Mouse (Mus musculus) thymus, adult 18-20 months (tissue): ENCODE data around the gene Gps2.

Experiments
- DNase-seq, 2 experiments: peaks; one replicate each; pipeline ENCODE4 v3.0.0; 2022; ENCODE audit warnings: mixed read lengths in 2 of 2

Gene Gps2

DNA sequence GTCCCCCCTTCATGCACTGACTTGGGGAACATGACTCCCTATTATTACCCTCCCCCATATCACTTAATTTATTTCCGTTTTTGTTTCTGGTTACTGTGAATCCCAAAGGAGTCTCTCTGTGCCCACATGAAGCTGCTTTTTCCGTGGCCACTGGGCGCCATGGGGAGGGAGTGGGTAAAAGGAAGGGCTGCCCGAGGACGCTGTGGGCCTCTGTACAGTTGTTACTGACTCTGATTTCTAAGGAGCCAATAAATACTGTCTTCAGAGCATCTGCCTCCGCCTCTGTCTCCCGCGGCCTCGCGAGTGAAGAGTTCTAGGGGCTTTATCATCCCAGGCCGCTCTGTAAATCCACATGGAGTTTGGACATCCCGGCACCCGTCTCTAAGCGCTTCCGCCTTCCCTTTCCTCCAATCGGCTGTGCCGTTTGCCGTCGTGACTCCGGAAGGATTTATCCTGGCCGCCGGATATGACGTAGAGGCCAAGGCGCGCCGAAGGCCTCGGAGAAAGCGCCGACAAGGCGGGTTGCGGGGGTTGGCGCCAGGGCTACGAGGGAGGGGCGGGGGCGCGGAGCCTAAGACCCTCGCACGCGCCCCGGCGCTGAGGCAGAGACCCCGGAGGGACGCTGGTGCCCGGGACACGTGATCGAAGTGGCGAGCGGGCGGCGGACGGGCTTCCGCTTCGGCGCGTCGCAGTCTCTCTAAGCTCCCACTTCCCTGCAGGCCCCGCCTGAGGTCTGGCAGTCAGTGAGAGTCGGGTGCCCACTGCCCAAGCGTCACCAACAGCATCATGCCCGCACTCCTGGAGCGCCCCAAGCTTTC is at the start of gene Gps2:
Gene Gps2, plus strand, starts transcription at position 335 of the 818 bp plus-strand sequence.
- DNase-seq: peak; percentile 80 to 85

DNA sequence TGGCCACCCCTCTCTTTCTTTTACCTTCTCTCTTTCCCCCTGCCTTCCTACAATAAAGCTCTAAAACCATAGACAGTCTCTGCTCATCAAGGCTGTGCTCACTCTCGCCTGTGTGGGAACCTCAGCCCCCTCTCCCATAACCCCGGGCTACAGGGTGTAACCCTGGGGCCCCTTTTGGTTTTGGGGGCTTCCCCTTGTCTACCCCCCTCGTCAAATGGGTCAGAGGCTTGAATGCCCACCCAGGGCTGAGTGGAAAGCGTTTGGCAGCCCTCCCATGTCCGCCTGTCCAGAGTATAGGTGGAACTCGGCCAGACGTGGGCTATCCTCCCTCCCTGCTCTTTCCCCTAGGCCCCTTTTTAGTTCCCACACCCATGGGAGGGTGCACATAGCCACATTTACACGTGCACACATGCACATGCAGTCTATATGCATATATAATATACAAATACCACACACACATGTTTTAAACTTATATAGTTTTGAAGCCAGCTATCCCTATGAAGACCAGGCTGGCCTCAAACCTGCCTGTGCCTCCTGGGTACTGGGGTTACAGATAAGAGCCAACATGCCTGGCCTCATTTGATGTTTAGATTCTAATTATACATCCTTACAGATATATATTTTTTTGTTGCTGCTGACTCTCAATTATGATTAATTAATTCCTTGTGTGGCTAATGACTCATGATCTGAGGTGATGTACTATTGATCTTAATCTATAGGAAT is 49.4 kb upstream of the Gps2 start:
- DNase-seq: no peak

- DNase-seq: no peak
Measured at GRCm38 (mm10) chr11:69865561-69865960, 48.1 kb upstream of the Gps2 start.

DNA sequence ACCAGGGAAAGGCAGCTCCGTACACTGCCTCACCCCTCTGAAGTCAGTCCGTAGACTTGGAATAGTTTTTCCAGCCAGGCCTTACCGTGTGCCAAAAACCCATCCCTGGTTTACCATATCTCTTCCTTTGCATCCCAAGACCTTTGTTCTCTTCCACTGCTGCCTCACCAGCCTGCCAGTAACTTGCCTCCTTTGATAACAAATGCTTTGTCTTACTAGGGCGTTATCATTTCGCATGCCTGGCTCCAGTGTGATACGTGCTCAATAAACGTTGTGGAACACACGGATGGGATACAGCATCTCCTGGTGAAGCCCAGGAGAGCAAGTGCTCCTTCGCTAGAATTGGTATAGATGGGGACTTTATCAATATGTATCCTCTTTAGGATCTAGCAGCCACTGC is 46.4 kb upstream of the Gps2 start:
- DNase-seq: no peak

- no peak for DNase-seq
Measured at GRCm38 (mm10) chr11:69870289-69871069, 43.2 kb upstream of the Gps2 start.

GRCm38 (mm10) chr11:69871822-69872221 is 41.9 kb upstream of the Gps2 start:
- no peak for DNase-seq

DNA sequence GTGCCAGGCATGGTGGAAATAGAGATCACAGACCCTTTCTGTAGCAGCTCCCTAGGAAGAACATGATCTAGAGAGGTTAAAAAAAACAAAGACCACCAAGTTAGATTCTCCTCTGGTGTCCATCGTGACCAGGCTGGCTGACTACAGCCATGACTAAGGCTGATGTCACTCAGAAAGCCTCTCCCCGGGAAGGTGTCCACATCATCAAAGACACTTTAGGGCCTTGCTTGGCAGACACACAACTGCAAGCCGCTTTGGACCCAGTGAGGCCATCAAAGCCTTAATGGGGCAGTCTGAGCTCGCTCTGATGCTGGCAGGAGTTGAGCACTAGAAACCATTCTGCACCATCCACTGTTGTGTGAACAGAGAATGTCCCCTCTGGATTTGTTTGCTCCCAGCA is 41.2 kb upstream of the Gps2 start:
- no peak for DNase-seq

GRCm38 (mm10) chr11:69876186-69876585 is 37.5 kb upstream of the Gps2 start:
- DNase-seq: peak in 1 of 2 experiments; percentile 23

- peak; percentile 79 to 83 for DNase-seq
Measured at GRCm38 (mm10) chr11:69876867-69877266, 36.8 kb upstream of the Gps2 start.

DNA sequence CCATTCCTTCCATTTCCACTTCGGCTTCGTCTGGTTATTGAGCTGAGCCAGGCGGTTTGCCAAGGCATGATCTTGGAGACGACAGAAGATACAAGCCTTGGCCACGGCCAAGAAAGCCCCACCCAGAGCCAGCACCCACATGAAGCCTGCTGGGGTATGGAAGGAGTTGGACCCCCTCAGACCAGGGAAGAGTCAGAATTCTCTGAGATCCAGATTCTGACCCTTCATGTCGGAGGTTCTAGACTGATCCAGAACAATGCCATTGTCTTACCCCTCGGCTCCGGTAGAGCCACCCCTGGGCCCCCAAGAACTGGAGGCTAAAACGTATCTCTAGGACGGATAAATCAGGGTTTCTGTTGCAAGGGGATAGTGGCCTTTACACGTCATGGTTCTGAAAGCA is 35.8 kb upstream of the Gps2 start, which contains the start of gene Tmem95:
Gene Tmem95, minus strand, starts transcription at position 141 of the 400 bp plus-strand sequence.
- DNase-seq: no peak

- DNase-seq: no peak
Measured at GRCm38 (mm10) chr11:69878399-69878798, 35.3 kb upstream of the Gps2 start.

DNA sequence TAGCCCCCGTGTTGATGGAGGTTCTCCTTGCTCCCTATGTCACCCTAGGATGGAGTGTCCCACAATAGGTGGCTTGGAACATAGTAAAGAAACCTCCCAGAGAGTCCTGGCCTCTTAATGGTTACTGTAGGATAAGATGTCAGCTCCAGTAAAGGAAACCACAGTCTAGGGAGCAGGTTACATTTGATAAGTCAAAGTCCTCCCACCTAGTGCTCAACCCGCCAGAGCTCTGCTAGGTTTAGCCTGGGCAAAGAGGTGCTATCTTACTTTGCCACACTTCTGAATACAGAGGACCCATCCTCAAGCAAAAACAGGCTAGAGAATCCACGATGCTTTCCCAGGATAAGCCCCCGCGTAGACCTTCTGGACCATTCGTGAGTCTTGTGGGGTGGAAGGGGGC is 34.7 kb upstream of the Gps2 start:
- DNase-seq: no peak

DNA sequence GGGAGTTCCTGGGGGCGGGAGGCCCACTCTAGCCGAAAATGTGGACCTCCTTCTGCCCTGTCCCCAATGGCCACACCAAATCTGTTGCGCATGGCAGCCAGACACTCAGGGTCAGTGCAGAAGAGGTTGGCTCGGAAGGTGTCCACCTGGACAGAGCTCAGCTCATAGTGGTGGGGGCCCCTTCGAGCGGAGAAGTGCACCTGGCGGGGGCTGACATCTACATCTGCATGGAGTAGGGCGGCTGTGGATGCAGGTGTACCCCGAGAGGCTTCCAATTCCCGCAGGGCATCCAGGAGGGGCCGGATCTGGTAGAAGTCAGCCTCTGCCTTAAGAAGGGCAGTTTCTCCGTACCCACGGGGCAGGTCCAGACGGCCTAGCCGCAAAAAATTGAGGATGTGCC is 34.0 kb upstream of the Gps2 start:
- DNase-seq: no peak

- DNase-seq: peak in 1 of 2 experiments; percentile 54
Measured at GRCm38 (mm10) chr11:69880506-69880852, 33.2 kb upstream of the Gps2 start.

- DNase-seq: peak; percentile 60 to 72
Measured at GRCm38 (mm10) chr11:69880853-69881603, 32.7 kb upstream of the Gps2 start, which contains the start of gene Kctd11. TSS of gene Kctd11 (minus strand) at chr11:69881406.

GRCm38 (mm10) chr11:69881787-69882670 is 31.7 kb upstream of the Gps2 start:
- DNase-seq: no peak

- DNase-seq: peak in 1 of 2 experiments; percentile 61
Measured at GRCm38 (mm10) chr11:69883066-69883465, 30.6 kb upstream of the Gps2 start.

DNA sequence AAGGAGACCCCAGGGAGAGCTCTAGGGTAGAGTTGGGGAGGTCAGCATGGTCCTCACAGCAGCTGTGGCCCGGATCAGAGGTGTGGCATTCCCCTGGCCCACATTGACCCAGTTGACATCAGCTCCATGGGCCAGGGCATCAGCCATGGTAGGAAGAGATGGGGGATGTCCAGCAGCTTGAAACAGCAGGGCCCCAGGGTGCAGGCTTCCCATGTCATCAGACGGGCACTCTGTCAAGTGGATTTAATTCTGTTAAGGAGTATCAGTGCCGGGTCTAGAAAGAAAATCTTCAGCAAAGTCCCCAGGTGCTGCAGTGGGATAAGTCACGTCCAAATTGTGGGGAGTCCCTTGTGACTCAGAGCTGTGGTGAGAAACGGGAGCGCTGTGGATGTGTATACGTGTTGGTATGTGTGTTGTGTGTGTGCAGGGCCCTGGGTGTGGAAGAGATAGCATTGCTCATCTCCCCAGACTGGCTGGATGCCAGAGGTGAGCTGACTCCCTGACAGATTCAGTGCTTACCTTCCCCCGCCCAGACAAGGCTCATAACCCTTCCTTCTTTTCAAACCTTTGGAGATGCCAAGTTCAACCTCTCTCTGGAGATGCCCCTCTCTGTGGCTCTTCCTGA is 30.0 kb upstream of the Gps2 start:
- DNase-seq: no peak

DNA sequence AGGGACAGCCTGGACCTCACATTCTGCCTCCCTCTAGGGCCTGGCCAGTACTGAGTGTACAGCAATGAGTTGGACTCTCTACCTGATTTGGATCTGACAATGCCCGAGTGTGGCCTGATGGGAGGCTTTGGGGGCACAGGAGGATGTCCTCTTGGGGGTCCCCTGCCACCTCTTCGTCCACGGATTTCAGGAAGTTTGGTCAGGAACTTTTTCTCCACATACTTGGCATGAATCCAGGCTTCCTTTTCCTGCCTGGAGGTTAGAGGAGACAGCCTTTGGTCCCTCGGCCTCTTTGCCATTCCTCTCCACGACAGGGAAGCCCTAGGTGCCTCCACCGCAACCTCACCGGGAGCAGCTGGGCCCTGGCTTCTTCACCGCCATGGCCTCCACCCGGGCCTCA is 29.4 kb upstream of the Gps2 start:
- no peak for DNase-seq

- no peak for DNase-seq
Measured at GRCm38 (mm10) chr11:69884663-69885062, 29.0 kb upstream of the Gps2 start.
